Mouse (Mus musculus) cerebellum, adult 2 months (tissue): ENCODE results near the gene Akap14.

ENCODE experiments used
- CTCF ChIP-seq: fragments of 200-500 bp; IDR thresholded peaks from 2 replicates; pipeline ENCODE4 v1.5.1; 2011; ENCODE audit warnings: low read depth, mild to moderate bottlenecking, control low read depth, low read length, moderate library complexity, borderline replicate concordance; ENCODE audit not compliant: insufficient read depth
- POLR2A ChIP-seq: fragments of 200-500 bp; IDR thresholded peaks from 2 replicates; pipeline ENCODE4 v1.6.1; 2011; ENCODE audit warnings: low read length, control low read depth, borderline replicate concordance; ENCODE audit not compliant: insufficient read depth

DNA sequence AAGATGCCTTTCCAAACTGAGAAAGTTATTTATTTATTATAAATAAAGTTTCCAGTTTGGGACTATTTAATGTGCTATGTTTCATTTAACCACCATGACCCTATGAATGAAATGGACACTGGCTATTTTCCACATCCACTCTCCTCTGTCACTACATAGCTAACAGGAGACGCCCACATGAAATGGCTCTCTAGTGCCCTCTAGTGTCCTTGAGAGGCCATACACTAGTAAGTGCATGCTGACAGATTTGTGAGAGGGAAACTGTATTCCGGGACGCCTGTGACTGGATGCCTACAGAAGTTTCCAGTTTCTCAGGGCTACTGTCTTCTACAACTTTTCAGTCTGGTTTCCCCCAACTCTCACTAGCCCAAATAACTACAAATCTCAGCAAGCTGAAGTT is 1.6 kb downstream of the Akap14 start:
- TF ChIP-seq CTCF (peak; percentile 40; the same call in 1 of the 2 replicates), POLR2A (no peak)
